Mouse (Mus musculus) MN1 (cell line): ENCODE results near the gene Cd19.

Source experiments
- DNase-seq: peaks from one replicate; pipeline ENCODE4 v3.0.0-alpha.2; 2016; ENCODE audit warnings: low spot score

Cd19 gene

DNA sequence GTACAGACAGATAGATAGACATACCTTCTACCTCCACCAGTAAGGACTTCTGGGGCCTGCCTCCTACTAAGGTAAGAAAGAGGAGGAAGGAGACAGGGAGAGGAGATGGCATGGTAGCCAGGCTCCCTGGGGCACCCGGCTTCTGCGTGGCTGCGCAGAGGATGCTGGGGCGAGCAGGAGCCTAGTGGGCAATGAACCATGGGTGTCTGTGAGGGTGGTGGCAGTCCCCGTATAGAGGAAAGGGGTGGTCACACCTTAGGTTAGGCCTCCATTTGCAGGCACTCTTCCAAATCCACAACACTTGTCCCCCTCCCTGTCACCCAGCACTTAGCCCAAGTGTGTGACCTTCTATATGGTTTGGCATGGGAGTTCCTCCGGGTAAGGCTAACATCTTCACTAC is at the start of gene Cd19:
Gene Cd19, minus strand, starts transcription at position 165 of the 400 bp plus-strand sequence.
- no peak for DNase-seq

GRCm38 (mm10) chr7:126464121-126464520 is 49.4 kb upstream of the Cd19 start:
- DNase-seq, result no peak

DNA sequence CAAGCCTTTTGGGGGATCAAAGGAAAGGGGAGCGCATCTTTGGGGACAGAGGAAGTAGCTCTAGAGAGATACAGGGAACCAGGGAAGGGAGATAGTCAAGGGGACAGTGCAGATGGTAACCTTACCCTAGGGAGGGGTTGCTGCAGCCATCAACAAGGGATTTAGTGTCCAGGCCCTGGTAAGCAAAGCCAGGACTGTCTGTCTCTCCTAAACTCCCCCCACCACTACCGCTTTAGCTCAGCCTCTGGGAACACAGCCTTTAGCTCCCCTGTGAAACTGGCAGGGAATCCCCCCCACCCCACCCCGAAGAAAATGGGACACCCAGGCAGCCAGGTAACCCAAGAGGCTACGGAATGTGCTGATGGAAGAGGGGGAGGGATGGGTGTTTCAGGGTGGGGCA is 48.9 kb upstream of the Cd19 start:
- DNase-seq, result no peak

- DNase-seq, result no peak
Observed at GRCm38 (mm10) chr7:126463004-126463403, 48.3 kb upstream of the Cd19 start, which contains the start of gene Atp2a1. Gene Atp2a1, minus strand, starts transcription at chr7:126463108.

DNA sequence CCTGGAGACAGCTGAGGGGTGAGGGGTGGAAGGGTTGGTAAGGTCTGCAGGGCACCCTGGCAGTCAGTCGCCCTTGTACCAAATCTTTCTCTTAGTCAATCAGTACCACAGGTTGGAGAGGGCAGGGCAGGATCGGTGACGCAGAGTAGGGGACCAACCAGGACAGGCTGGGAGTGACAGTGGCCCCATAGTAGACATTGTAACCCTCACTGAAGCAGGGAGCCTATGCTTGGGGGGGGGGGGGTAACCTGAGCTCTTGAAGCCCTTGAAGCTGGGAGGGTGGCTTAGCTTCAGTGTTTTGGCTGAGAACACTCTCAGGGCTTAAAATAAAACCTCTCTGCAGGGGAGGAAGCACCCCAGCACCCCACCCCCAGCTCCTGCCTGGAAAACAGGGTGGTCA is 46.9 kb upstream of the Cd19 start:
- no peak for DNase-seq

DNA sequence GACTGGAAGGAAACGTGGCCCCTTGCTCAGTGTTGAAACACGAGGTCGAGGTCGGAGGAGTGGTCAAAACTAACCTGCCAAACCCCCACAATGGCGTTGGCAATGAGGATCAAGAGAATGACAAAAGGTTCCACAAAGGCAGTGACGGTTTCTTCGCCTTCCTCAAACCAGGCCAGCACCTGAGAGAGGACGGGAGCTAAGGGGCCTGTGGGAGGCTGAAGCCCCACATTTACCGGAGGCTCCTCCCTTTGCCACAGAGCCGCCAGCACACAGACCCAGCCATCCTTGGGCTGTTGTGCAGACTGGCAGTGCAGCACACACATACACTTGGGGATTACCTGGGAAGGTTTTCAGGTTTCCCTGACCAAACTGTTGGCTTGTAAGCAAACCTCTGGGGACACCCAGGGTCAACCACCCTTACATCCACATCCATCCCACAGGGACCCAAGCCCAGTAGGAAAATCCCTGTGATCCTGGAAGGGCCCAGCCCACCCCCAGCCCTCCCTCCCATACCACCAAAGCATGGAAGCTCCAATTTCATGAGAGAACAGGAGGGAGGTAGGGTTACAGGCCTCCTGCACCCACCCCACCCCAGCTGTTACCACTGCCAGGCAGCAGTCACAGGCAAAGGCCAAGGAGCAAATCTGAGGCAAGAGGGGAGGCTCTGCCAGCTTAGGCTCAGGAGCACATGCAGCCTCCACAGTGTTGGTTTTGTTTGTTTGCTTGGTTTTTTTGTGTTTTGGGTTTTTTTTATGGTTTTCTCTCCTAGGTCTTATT is 46.1 kb upstream of the Cd19 start:
- no peak for DNase-seq

DNA sequence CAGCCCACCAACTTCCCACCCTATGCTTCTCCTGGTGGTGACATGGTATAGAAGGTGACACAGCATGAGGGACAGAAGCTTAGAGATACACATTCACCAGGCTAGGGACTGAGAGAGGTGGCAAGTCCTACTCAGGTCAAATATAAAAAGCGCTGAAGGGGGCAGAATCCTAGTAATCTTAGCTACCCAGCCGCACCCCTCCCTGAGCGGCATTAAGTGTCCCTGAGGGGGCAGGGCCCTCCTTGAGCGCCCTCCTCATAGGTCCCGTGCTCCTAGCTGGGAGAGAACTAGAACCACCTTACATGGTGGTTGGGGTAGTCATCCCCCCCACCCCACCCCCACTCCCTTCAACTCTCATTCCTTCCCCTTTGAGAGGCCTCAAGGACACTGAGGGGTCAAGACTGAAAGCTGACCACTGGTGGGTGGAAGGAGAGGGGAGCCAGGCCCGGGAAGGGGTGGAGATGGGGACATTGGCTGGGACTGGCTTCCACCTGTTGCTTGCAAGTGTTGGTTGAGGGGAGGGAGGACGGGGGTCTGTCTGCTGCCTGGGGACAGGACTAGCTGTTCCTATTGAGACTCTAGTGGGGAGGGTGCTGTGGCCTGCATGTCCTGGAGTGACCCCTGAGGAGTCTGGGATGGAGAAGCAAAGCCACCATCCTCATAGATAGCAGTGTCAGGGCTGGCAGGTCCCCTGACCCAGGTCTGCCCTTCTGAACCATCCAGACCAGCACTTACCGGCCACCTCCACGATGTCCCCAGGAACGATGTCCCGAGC is 44.3 kb upstream of the Cd19 start:
- no peak for DNase-seq

DNA sequence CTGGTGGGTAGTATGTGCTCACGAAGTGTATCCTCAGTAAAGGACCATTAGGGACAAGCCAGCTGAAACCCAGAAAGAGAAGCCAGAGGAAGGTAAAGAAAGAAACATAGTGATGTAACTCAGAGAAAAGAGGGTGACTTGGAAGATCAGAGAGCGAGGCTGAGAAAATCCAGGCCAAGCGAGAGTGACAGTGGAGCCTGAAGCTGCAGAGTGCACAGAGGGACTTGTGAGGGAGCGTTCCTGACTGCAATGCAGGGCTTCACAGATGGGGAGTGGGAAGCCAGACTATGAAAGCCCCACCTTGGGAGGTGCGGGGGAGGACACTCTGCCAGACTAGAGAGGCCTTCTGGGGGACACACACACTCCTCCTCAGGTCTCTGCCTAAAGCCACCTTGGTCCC is 43.5 kb upstream of the Cd19 start:
- no peak for DNase-seq

DNA sequence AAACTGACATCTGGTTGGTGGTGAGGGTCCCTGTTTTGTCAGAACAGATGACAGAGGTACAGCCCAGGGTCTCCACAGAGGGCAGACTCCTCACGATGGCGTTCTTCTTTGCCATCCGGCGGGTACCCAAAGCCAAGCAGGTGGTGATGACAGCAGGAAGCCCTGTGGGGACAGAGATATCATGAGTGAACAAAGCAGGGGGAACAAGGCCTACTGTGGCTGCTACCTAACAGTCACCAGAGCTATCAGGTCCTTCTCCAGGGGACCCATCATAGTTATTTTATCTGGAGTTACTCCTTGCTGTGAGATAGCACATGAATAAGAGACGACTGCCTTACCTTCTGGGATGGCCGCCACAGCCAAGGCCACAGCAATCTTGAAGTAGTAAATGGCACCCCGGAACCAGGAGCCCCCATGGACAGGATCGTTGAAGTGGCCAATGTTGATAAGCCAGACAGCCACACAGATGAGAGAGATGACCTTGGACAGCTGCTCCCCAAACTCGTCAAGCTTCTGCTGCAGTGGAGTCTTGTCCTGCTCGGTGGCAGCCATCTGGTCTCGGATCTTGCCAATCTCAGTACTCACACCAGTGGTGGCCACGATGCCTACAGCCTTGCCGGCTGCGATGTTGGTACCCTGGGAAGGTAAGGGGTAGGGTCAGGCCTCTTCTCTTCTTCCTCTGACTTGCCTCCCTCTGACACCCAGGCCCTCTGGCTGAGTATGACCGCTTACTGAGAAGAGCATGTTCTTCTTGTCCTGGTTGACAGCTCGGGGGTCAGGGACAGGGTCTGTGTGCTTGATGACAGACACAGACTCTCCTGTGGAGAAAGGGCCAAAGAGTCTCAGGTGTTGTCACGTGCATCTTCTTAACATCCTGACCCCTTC is 41.9 kb upstream of the Cd19 start:
- DNase-seq, result no peak

- no peak for DNase-seq
Observed at GRCm38 (mm10) chr7:126455242-126455641, 40.6 kb upstream of the Cd19 start.

GRCm38 (mm10) chr7:126453861-126454260 is 39.2 kb upstream of the Cd19 start:
- DNase-seq, result no peak

GRCm38 (mm10) chr7:126452244-126452643 is 37.6 kb upstream of the Cd19 start:
- DNase-seq, result no peak

GRCm38 (mm10) chr7:126450641-126451040 is 36.0 kb upstream of the Cd19 start:
- DNase-seq, result no peak

DNA sequence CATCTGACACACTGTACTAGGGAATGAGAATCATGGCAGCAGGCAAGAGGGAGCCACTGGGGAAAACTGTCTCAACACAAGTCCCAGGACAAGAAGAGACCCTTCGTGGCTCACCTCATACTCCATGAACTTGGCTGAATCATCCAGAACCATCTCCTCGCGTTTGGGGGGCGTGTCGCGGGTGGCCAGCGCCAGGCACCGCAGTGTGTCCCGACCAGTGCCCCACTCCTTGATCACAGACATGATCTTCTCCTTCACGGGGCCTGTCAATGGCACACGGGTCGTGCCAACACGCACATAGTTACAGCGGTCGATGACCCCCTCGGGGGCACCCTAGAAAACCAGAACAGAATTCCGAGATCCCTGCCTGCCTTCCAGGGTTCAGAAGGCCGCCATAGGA is 35.3 kb upstream of the Cd19 start:
- DNase-seq, result no peak

- no peak for DNase-seq
Observed at GRCm38 (mm10) chr7:126448481-126448880, 33.8 kb upstream of the Cd19 start.

- no peak for DNase-seq
Observed at GRCm38 (mm10) chr7:126446217-126446616, 31.5 kb upstream of the Cd19 start.

DNA sequence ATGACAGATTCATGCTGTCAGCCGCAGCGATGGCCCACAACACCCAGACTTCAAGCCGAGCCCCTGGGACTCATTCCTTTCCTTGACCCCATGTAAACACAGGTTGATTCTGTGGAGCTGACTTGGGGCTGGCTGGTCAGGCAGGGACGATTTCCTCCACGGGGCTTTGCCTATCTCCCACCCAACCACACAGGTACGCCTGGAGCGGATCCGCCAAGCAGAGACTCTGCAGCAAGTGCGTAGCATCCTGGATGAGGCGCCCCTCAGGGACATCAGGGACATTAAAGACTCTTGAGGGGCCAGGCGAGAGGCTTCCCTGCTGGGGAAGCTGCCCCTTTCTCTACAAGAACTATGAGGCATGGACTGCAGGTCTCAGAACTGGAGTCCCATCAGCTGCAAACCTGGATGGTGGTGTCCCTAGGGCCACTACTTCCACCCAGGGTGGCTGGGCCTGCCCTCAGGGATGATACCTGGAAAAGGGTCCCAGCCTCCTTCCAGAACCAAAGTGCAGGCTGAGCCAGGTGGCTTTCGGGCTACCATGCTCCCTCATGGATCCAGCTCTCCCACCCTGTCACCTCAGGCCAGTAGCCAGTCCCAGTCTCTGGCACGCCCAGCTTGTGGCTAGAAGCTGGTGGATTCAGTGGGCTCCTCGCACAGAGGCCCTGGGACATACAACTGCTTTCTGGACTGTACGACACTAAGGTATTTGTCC is 30.6 kb upstream of the Cd19 start:
- no peak for DNase-seq

DNA sequence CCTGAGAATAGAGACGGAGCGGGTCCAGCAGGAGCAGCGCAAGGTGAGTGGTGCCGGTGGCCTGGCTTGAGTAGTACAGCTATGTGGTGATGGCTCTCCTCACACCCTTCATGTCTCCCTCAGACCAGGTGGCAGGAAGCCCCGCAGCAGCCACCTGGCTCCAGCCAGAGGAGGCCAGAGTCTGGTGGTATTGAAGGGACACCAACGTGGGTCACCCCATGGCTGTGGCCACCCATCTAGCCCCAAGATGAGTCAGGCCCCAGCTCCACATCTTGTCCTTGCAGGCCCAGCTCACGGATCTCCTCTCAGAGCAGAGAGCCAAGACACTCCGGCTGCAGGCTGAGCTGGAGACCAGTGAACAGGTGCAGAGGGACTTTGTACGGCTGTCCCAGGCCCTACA is 29.8 kb upstream of the Cd19 start:
- DNase-seq, result no peak

GRCm38 (mm10) chr7:126443997-126444396 is 29.3 kb upstream of the Cd19 start:
- no peak for DNase-seq

DNA sequence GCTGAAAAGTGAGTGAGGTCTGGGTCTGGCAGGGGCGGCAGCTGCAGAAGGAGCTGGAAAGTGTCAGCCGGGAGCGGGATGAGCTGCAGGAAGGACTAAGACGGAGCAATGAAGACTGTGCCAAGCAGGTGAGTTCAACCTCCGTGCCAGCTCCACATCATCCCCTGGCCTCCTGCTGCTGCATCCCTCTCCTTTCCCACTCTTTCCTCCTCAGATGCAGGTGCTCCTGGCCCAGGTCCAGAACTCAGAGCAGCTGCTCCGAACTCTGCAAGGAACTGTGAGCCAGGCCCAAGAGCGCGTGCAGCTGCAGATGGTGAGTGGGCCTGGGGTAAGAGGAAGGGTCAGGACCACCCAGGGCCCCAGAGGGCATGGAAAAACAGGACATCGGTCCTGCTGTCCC is 25.4 kb upstream of the Cd19 start:
- peak; percentile 16 for DNase-seq

GRCm38 (mm10) chr7:126436851-126437250 is 22.2 kb upstream of the Cd19 start:
- peak; percentile 48 for DNase-seq

- no peak for DNase-seq
Observed at GRCm38 (mm10) chr7:126435801-126436200, 21.1 kb upstream of the Cd19 start.
